Mouse (Mus musculus) bone marrow macrophage, adult 2 months (primary cell): ENCODE data around the gene Cnih3. TPM values are rescaled to one million over a fixed set of nuclear protein-coding genes. Genes with fewer than 3 reads are reported as not detected.

Experiments used
- H3K27ac ChIP-seq: 2 replicates; pipeline ENCODE4 v1.5.1; 2012; ENCODE audit warnings: low read depth, low read length; ENCODE audit not compliant: insufficient read depth
- H3K4me1 ChIP-seq: 2 replicates; pipeline ENCODE4 v1.6.1; 2012; ENCODE audit warnings: low read length; ENCODE audit not compliant: control insufficient read depth, insufficient read depth
- H3K4me3 ChIP-seq: 2 replicates; pipeline ENCODE4 v1.5.1; 2012; ENCODE audit warnings: mild to moderate bottlenecking, low read length, moderate library complexity; ENCODE audit not compliant: insufficient read depth
- CTCF ChIP-seq: IDR thresholded peaks from 2 replicates; pipeline ENCODE4 v1.5.1; 2012; ENCODE audit warnings: low read depth, mild to moderate bottlenecking, low read length, moderate library complexity
- POLR2A ChIP-seq: IDR thresholded peaks from 2 replicates; pipeline ENCODE4 v1.6.1; 2012; ENCODE audit warnings: mild to moderate bottlenecking, low read depth, low read length, borderline replicate concordance
- polyA plus RNA-seq: library from polyadenylated mRNA; stranded (reverse); fragments of >200 nt; gene quantifications from 2 replicates; pipeline ENCODE4 v1.2.4, GENCODE M21; 2012; ENCODE audit not compliant: missing spikeins, insufficient read depth, insufficient read length

The Cnih3 gene
- polyA plus RNA-seq, 1 experiment: not detected

GRCm38 (mm10) chr1:181395234-181395828 lies 42.9 kb downstream of the Cnih3 start:
- Histone ChIP-seq H3K4me1 (peaks cover 12% of the 10 kb centered on the region), H3K27ac (no peak overlapping the region), H3K4me3 (no peak overlapping the region; the same call in 1 of the 2 replicates)
- TF ChIP-seq POLR2A (no peak), CTCF (no peak)

GRCm38 (mm10) chr1:181399179-181399578 lies 46.8 kb downstream of the Cnih3 start:
- TF ChIP-seq POLR2A (no peak), CTCF (no peak)
- Histone ChIP-seq H3K27ac (no peak overlapping the region), H3K4me3 (no peak overlapping the region), H3K4me1 (peaks cover 12% of the 10 kb centered on the region)

- Histone ChIP-seq H3K27ac (no peak overlapping the region), H3K4me3 (no peak overlapping the region), H3K4me1 (no peaks in the 10 kb centered on the region)
- no peak for TF ChIP-seq CTCF
- no peak for TF ChIP-seq POLR2A
Measured at GRCm38 (mm10) chr1:181403056-181403455, 50.6 kb downstream of the Cnih3 start.

- no peak for TF ChIP-seq CTCF
- TF ChIP-seq POLR2A: no peak
- H3K27ac ChIP-seq: no peak overlapping the region
- H3K4me3 ChIP-seq: no peak overlapping the region
- H3K4me1 ChIP-seq: no peaks in the 10 kb centered on the region
Measured at GRCm38 (mm10) chr1:181407281-181407680, 54.9 kb downstream of the Cnih3 start.

- no peak overlapping the region for H3K4me3 ChIP-seq
- TF ChIP-seq CTCF: no peak
- no peak for TF ChIP-seq POLR2A
- H3K27ac ChIP-seq: no peak overlapping the region
Measured at GRCm38 (mm10) chr1:181408086-181408975, 55.9 kb downstream of the Cnih3 start.

GRCm38 (mm10) chr1:181409693-181410092 lies 57.3 kb downstream of the Cnih3 start:
- no peak overlapping the region for H3K27ac ChIP-seq
- no peak for TF ChIP-seq POLR2A
- H3K4me1 ChIP-seq: no peaks in the 10 kb centered on the region
- H3K4me3 ChIP-seq: no peak overlapping the region

More at GRCm38 (mm10) chr1:181408086-181408975, 55.9 kb downstream of the Cnih3 start:
- H3K4me1 ChIP-seq: no peaks in the 10 kb centered on the region

- Histone ChIP-seq H3K4me3 (no peak overlapping the region), H3K27ac (no peak overlapping the region), H3K4me1 (no peaks in the 10 kb centered on the region)
- TF ChIP-seq POLR2A (no peak), CTCF (no peak)
Measured at GRCm38 (mm10) chr1:181410647-181411254, 58.3 kb downstream of the Cnih3 start.

- H3K4me1 ChIP-seq: no peaks in the 10 kb centered on the region
- H3K4me3 ChIP-seq: no peak overlapping the region
- no peak for TF ChIP-seq CTCF
- no peak for TF ChIP-seq POLR2A
- H3K27ac ChIP-seq: no peak overlapping the region
Measured at GRCm38 (mm10) chr1:181414985-181415384, 62.6 kb downstream of the Cnih3 start.

GRCm38 (mm10) chr1:181416841-181417240 lies 64.4 kb downstream of the Cnih3 start:
- H3K27ac ChIP-seq: no peak overlapping the region
- no peak for TF ChIP-seq CTCF
- no peak for TF ChIP-seq POLR2A
- no peaks in the 10 kb centered on the region for H3K4me1 ChIP-seq
- H3K4me3 ChIP-seq: no peak overlapping the region
